ENCODE assay signal across 9 mouse cellular contexts in genomic region chr19:10297041-10297503, GRCm38 (mm10). TPM values are rescaled to one million over a fixed set of nuclear protein-coding genes. Genes with fewer than 3 reads are reported as not detected.
DNase-seq lines count a peak whose midpoint lies in the region; ATAC-seq lines count a peak whose summit lies in the region.
"Had no signal": no experiment of that assay in that cellular context is flagged by ENCODE, and none has a peak within 500 bp of the region (broad histone marks: within the 10 kb centered on the region; RNA-seq: fewer than 3 reads in every experiment).

No protein-coding gene starts in this region.

- DNase-seq in ovary, adult 18-20 months (ENCODE audit: low spot score) = peak; percentile 57
- no peak for DNase-seq in ovary, postnatal 10 days (ENCODE audit: low spot score)
- DNase-seq in fibroblast of lung, adult 2 months (ENCODE audit: low read depth) = peak; percentile 81
- peak; percentile 70 to 73 for DNase-seq in heart, postnatal 14 days
- no peak for DNase-seq in liver, embryonic 11.5 days (ENCODE audit: low spot score)
- no peak for DNase-seq in left cerebral cortex, postnatal 14 days (ENCODE audit: low spot score in 2 of 2)

- intact Hi-C loops in heart, postnatal 14 days (cut with DNase I) = no loop called here
- intact Hi-C loops in left cerebral cortex, postnatal 14 days (cut with DNase I) = no loop called here

- 0 out of 2 replicates have a peak overlapping the region, but pooled peaks have one; percentile 11 for H3K27ac ChIP-seq in liver, embryonic 11.5 days (ENCODE audit: low read depth, low read length)
- peak overlapping the region; percentile 96 for H3K27ac ChIP-seq in stomach, embryonic 16.5 days (ENCODE audit: low read length)
- H3K27ac ChIP-seq: liver, embryonic 14.5 days had no signal

- H3K4me2 ChIP-seq in liver, embryonic 11.5 days = no peak overlapping the region
- H3K4me2 ChIP-seq in stomach, embryonic 16.5 days (ENCODE audit: low read depth, low read length) = peak overlapping the region; percentile 36; the same call in 1 of the 2 replicates

- no peaks in the 10 kb centered on the region for H3K36me3 ChIP-seq in liver, embryonic 11.5 days (ENCODE audit: control insufficient read depth, insufficient read depth, low read length)
- H3K36me3 ChIP-seq in stomach, embryonic 16.5 days (ENCODE audit: control insufficient read depth, insufficient read depth, low read length) = no peaks in the 10 kb centered on the region

- H3K4me3 ChIP-seq in liver, embryonic 11.5 days (ENCODE audit: low read depth, low read length) = no peak overlapping the region
- H3K4me3 ChIP-seq in stomach, embryonic 16.5 days (replicated peaks; ENCODE audit: low read length) = no peak overlapping the region

- H3K27me3 ChIP-seq in liver, embryonic 11.5 days (replicated peaks; ENCODE audit: control insufficient read depth, insufficient read depth, low read length) = peaks cover 11% of the 10 kb centered on the region
- no peaks in the 10 kb centered on the region for H3K27me3 ChIP-seq in stomach, embryonic 16.5 days (ENCODE audit: control insufficient read depth, insufficient read depth, low read length)

- H3K9ac ChIP-seq in liver, embryonic 11.5 days (ENCODE audit: low read depth, low read length) = no peak overlapping the region
- H3K9ac ChIP-seq in stomach, embryonic 16.5 days (ENCODE audit: low read length) = peak overlapping the region; percentile 64
- H3K9ac ChIP-seq: liver, embryonic 14.5 days had no signal

- 22% methylated on average over 8 of the region's 8 CpGs for WGBS in liver, embryonic 11.5 days
- WGBS in stomach, embryonic 16.5 days = 13% methylated on average over 8 of the region's 8 CpGs

- ATAC-seq in liver, embryonic 11.5 days (replicated peaks; ENCODE audit: low FRiP score) = no peak
- ATAC-seq in stomach, embryonic 16.5 days (ENCODE audit: insufficient read depth, low FRiP score) = peak; percentile 82
- ATAC-seq in granulocyte monocyte progenitor cell, adult 5-6 weeks (replicated peaks; ENCODE audit: poor library complexity, severe bottlenecking) = no peak

- H3K4me1 ChIP-seq in liver, embryonic 11.5 days (replicated peaks; ENCODE audit: control insufficient read depth, insufficient read depth, low read length) = peaks cover 13% of the 10 kb centered on the region
- H3K4me1 ChIP-seq in stomach, embryonic 16.5 days (ENCODE audit: control insufficient read depth, insufficient read depth, low read length) = peaks cover 48% of the 10 kb centered on the region

- H3K9me3 ChIP-seq in liver, embryonic 11.5 days (ENCODE audit: control insufficient read depth, low read length) = no peaks in the 10 kb centered on the region
- H3K9me3 ChIP-seq in stomach, embryonic 16.5 days (replicated peaks; ENCODE audit: control insufficient read depth, low read length) = no peaks in the 10 kb centered on the region

RNA-seq across cellular contexts. Expression of gene Dagla, which starts 7.6 kb away (rescaled TPM):
- total RNA-seq in heart, postnatal 14 days (2021) = 1 to 10 TPM; 3.0 to 3.5 TPM
- 0.77 and 0.82 TPM in 2 replicates for polyA plus RNA-seq in liver, embryonic 11.5 days (2014; fragmentation: Nextera tagmentation; extraction: Ambion mirVana)
- 2.9 and 3.4 TPM in 2 replicates for polyA plus RNA-seq in stomach, embryonic 16.5 days (2015; fragmentation: Nextera tagmentation; extraction: Ambion mirVana)
- 0.26 TPM in 1 of 2 replicates, not detected in the other for total RNA-seq in granulocyte monocyte progenitor cell, adult 5-6 weeks (2014; fragmentation: Nextera tagmentation)
- total RNA-seq in granulocyte monocyte progenitor cell, adult 5-6 weeks (2017) = not detected in 2 replicates
- 10 to 100 TPM; 84.2 to 85.4 TPM for total RNA-seq in left cerebral cortex, postnatal 14 days (2021)

RNA-seq across cellular contexts. Expression of gene Myrf, which starts 56.5 kb away (rescaled TPM):
- total RNA-seq in heart, postnatal 14 days (2021) = 1 to 10 TPM; 7.6 to 7.7 TPM
- polyA plus RNA-seq in liver, embryonic 11.5 days (2014; fragmentation: Nextera tagmentation; extraction: Ambion mirVana) = 23.8 and 24.1 TPM in 2 replicates
- polyA plus RNA-seq in stomach, embryonic 16.5 days (2015; fragmentation: Nextera tagmentation; extraction: Ambion mirVana) = 16.6 and 17.6 TPM in 2 replicates
- total RNA-seq in granulocyte monocyte progenitor cell, adult 5-6 weeks (2014; fragmentation: Nextera tagmentation) = not detected in 2 replicates
- not detected in 2 replicates for total RNA-seq in granulocyte monocyte progenitor cell, adult 5-6 weeks (2017)
- total RNA-seq in left cerebral cortex, postnatal 14 days (2021) = 10 to 100 TPM in 1 of 2 experiments, 1 to 10 TPM in 1; 9.9 to 16.0 TPM

Comparison
In these comparisons a context has a peak if more than half of its experiments do, and no peak if none do; other contexts are left out.
1. DNase-seq: peak in ovary, adult 18-20 months (single experiment), fibroblast of lung, adult 2 months (single experiment) and heart, postnatal 14 days (2 of 2); none in ovary, postnatal 10 days (single experiment), liver, embryonic 11.5 days (single experiment) and left cerebral cortex, postnatal 14 days (0 of 2).
2. RNA of gene Dagla, which starts 7.6 kb away (total RNA-seq): 84.2 to 85.4 TPM in left cerebral cortex, postnatal 14 days; 3.0 to 3.5 TPM in heart, postnatal 14 days and 0.26 TPM in granulocyte monocyte progenitor cell, adult 5-6 weeks; every median in the first group is over 10 times any median in the second.
3. RNA of gene Myrf, which starts 56.5 kb away (total RNA-seq): 9.9 to 16.0 TPM in left cerebral cortex, postnatal 14 days and 7.6 to 7.7 TPM in heart, postnatal 14 days; not detected in granulocyte monocyte progenitor cell, adult 5-6 weeks; every median in the first group is over 4 times any median in the second.